Mouse (Mus musculus): ENCODE results near the gene Trim2. TPM values are rescaled to one million over a fixed set of nuclear protein-coding genes. Genes with fewer than 3 reads are reported as not detected.

The Trim2 gene
- polyA plus RNA-seq, 1 experiment from 2014 or later = 9.3 TPM

DNA sequence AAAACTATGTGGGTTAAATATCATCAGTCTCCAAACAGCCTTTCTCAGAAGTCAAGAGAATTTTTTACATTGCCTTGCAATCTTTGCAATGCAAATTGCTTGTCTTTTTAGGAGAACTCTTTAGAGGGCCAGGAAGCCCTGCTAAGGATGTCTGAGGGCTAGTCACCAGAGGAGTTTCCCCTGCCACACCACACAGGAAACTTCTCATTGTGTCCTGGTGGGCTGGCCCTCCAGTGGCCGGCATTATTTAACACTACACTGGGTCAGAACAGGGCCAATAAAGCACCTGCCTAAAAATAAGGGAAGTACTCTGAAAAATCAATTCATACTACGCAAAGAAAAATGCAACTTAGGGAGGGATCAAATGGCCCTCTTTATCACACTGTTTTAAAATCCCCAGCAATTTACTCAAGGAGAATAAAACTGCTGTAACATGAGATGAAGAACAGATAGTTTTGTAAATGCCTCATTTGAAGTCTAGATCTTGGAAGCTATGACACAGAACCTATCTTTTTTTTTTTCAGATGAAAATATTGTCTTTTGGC, 87.4 kb downstream of the Trim2 start:
- Histone ChIP-seq H3K36me3 (ENCODE audit: control insufficient read depth, insufficient read depth, low read length) (no peaks in the 10 kb centered on the region), H3K27me3 (ENCODE audit: control insufficient read depth, insufficient read depth, low read length) (no peaks in the 10 kb centered on the region; the same call in 1 of the 2 replicates), H3K27ac (replicated peaks in 1 of 2; ENCODE audit: control insufficient read depth in 1 of 2, insufficient read depth in 1 of 2, low read depth in 2 of 2, low read length in 2 of 2) (no peak overlapping the region), H3K9ac (ENCODE audit: low read length) (no peak overlapping the region), H3K4me1 (ENCODE audit: control insufficient read depth in 2 of 2, insufficient read depth in 2 of 2, low read length in 2 of 2) (peaks cover 2 to 10% of the 10 kb centered on the region in 2 experiments; a peak in 1 of 4 replicates), H3K4me3 (ENCODE audit: control insufficient read depth in 1 of 2, insufficient read depth in 1 of 2, low read depth in 1 of 2, low read length in 2 of 2) (no peak overlapping the region), H3K4me2 (ENCODE audit: low read length) (no peak overlapping the region), H3K9me3 (ENCODE audit: control insufficient read depth, low read length) (no peaks in the 10 kb centered on the region)
- no peak for ATAC-seq (ENCODE audit: insufficient number of reproducible peaks, insufficient read depth, low FRiP score, low read depth)
- 32% methylated on average over 2 of the region's 2 CpGs for WGBS

DNA sequence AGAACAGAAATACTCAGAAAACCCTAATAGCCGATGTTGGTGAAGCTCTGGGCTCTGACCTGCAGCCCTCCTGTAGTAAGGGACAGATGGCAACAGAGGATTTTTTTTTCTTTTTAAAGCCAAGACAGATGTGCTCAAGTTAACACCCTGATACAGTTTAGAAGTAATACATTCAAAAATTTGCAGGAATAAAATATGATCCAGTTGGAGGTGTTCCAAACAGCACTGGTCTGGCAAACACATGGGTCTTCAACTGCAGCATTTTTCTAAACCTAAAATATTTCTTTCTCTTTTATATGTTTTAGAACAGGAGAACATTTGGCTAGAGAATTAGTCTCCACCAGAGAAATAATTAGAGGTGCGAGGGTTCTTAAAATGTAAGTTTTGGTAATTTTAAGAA, 88.2 kb downstream of the Trim2 start:
- Histone ChIP-seq H3K9me3 (ENCODE audit: control insufficient read depth, low read length) (no peaks in the 10 kb centered on the region), H3K4me2 (ENCODE audit: low read length) (no peak overlapping the region), H3K27ac (replicated peaks in 1 of 2; ENCODE audit: control insufficient read depth in 1 of 2, insufficient read depth in 1 of 2, low read depth in 2 of 2, low read length in 2 of 2) (no peak overlapping the region), H3K36me3 (ENCODE audit: control insufficient read depth, insufficient read depth, low read length) (no peaks in the 10 kb centered on the region), H3K4me1 (ENCODE audit: control insufficient read depth in 2 of 2, insufficient read depth in 2 of 2, low read length in 2 of 2) (peaks cover 2 to 10% of the 10 kb centered on the region in 2 experiments; a peak in 1 of 4 replicates), H3K9ac (ENCODE audit: low read length) (no peak overlapping the region), H3K27me3 (ENCODE audit: control insufficient read depth, insufficient read depth, low read length) (no peaks in the 10 kb centered on the region; the same call in 1 of the 2 replicates), H3K4me3 (ENCODE audit: control insufficient read depth in 1 of 2, insufficient read depth in 1 of 2, low read depth in 1 of 2, low read length in 2 of 2) (no peak overlapping the region)
- WGBS = 78% methylated on average over 2 of the region's 2 CpGs
- ATAC-seq (ENCODE audit: insufficient number of reproducible peaks, insufficient read depth, low FRiP score, low read depth) = no peak

DNA sequence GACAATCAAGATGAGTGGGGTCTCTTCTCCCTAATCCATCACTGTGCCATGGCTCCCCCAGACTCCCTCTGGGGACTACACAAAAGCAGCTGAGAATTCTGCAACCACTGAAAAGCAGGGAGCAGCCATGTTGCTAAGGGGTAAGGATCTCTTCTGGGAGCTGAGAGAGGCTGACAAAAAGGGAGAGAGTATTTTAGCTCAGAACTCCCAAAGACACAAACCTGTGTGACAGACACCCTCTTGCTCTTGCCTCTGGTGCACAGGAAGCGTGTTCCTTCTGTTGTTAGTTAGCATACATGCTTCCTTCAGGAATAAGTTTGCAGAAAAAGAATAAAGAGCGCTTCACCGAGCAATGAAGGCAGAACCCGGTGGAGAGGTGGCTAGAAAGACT, 88.7 kb downstream of the Trim2 start:
- 56% methylated on average over 4 of the region's 4 CpGs for WGBS
- Histone ChIP-seq H3K9me3 (ENCODE audit: control insufficient read depth, low read length) (no peaks in the 10 kb centered on the region), H3K9ac (ENCODE audit: low read length) (no peak overlapping the region), H3K4me3 (ENCODE audit: control insufficient read depth in 1 of 2, insufficient read depth in 1 of 2, low read depth in 1 of 2, low read length in 2 of 2) (no peak overlapping the region), H3K4me1 (ENCODE audit: control insufficient read depth in 2 of 2, insufficient read depth in 2 of 2, low read length in 2 of 2) (peaks cover 2 to 10% of the 10 kb centered on the region in 2 experiments; a peak in 1 of 4 replicates), H3K27ac (replicated peaks in 1 of 2; ENCODE audit: control insufficient read depth in 1 of 2, insufficient read depth in 1 of 2, low read depth in 2 of 2, low read length in 2 of 2) (no peak overlapping the region), H3K27me3 (ENCODE audit: control insufficient read depth, insufficient read depth, low read length) (no peaks in the 10 kb centered on the region; the same call in 1 of the 2 replicates), H3K4me2 (ENCODE audit: low read length) (no peak overlapping the region), H3K36me3 (ENCODE audit: control insufficient read depth, insufficient read depth, low read length) (no peaks in the 10 kb centered on the region)
- no peak for ATAC-seq (ENCODE audit: insufficient number of reproducible peaks, insufficient read depth, low FRiP score, low read depth)

DNA sequence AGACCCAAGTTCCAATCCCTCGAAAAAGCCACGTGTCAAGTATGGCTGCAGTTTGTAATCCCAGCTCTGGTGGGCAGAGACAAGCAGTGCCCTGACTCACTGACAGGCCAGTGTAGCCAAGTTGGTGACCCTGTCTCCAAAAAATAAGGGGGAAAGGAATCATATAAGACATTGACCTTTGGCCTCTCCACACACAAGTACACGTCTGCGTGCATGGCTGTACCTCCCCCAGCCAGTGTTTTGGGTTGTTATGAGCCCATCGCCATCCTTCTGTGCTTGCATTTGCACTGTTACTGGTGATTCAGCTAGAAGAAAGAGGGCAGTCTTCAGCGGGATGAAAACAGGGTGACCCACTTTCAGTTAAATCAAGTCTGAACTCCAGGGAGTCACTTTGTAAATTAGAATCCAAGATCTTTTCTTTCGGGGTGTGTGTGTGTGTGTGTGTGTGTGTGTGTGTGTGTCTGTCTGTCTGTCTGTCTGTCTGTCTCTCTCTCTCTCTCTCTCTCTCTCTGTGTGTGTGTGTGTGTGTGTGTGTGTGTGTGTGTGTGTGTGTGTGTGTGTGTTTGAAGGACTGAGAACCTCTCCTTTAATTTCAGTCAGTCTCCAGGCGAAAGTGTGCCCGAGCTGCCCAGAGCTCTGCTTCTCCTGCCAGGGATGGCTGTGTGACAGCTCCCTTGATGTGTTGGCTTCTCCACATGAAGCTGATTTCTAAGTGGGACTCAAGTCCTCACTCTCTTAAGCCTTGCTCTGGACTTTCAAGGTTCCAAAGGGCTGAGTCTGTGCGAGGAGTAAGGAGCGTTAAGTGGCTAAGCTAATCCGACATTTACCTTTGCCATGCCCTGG, 89.3 kb downstream of the Trim2 start:
- H3K4me2 ChIP-seq (ENCODE audit: low read length) = no peak overlapping the region
- H3K27me3 ChIP-seq (ENCODE audit: control insufficient read depth, insufficient read depth, low read length) = no peaks in the 10 kb centered on the region; the same call in 1 of the 2 replicates
- no peaks in the 10 kb centered on the region for H3K9me3 ChIP-seq (ENCODE audit: control insufficient read depth, low read length)
- no peaks in the 10 kb centered on the region for H3K36me3 ChIP-seq (ENCODE audit: control insufficient read depth, insufficient read depth, low read length)
- no peak for ATAC-seq (ENCODE audit: insufficient number of reproducible peaks, insufficient read depth, low FRiP score, low read depth)
- peaks cover 2 to 10% of the 10 kb centered on the region in 2 experiments; a peak in 1 of 4 replicates for H3K4me1 ChIP-seq (ENCODE audit: control insufficient read depth in 2 of 2, insufficient read depth in 2 of 2, low read length in 2 of 2)
- 69% methylated on average over 12 of the region's 12 CpGs for WGBS
- no peak overlapping the region for H3K9ac ChIP-seq (ENCODE audit: low read length)
- H3K4me3 ChIP-seq (ENCODE audit: control insufficient read depth in 1 of 2, insufficient read depth in 1 of 2, low read depth in 1 of 2, low read length in 2 of 2) = no peak overlapping the region
- no peak overlapping the region for H3K27ac ChIP-seq (replicated peaks in 1 of 2; ENCODE audit: control insufficient read depth in 1 of 2, insufficient read depth in 1 of 2, low read depth in 2 of 2, low read length in 2 of 2)

DNA sequence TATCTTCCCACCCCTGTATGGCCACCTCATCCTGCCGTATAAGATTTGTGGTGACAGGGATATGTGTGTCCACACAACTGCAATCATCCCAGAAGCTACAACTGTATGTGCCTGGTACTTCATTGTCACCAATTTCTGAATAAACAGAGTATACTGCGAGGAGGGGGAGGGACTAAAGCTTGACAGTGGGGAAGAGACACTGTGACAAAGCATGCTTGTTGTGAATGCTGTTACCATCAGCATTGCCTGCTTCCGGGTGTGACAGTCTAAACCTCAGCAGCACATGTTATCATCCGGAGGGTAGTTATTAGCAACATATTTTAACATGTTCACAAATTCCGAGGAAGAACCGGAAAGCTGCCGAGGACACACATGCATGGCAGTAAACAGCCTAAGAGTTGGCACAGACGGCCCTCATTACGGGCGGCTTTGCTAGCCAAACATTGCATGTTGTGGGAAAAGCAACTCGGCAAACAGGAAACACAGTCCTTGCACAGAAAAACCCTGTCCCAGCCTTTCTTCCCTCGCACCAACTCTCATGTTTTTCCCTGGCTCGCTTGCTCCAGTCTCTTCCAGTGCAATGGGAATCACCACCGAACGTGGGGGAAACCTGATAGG, 90.8 kb downstream of the Trim2 start:
- 79% methylated on average over 15 of the region's 15 CpGs for WGBS
- peaks cover 2 to 7% of the 10 kb centered on the region in 2 experiments; a peak in 1 of 4 replicates for H3K4me1 ChIP-seq (ENCODE audit: control insufficient read depth in 2 of 2, insufficient read depth in 2 of 2, low read length in 2 of 2)
- H3K4me2 ChIP-seq (ENCODE audit: low read length) = no peak overlapping the region
- no peak overlapping the region for H3K9ac ChIP-seq (ENCODE audit: low read length)
- no peak overlapping the region for H3K27ac ChIP-seq (replicated peaks in 1 of 2; ENCODE audit: control insufficient read depth in 1 of 2, insufficient read depth in 1 of 2, low read depth in 2 of 2, low read length in 2 of 2)
- no peak for ATAC-seq (ENCODE audit: insufficient number of reproducible peaks, insufficient read depth, low FRiP score, low read depth)
- no peaks in the 10 kb centered on the region for H3K36me3 ChIP-seq (ENCODE audit: control insufficient read depth, insufficient read depth, low read length)
- H3K4me3 ChIP-seq (ENCODE audit: control insufficient read depth in 1 of 2, insufficient read depth in 1 of 2, low read depth in 1 of 2, low read length in 2 of 2) = no peak overlapping the region
- no peaks in the 10 kb centered on the region; the same call in 1 of the 2 replicates for H3K27me3 ChIP-seq (ENCODE audit: control insufficient read depth, insufficient read depth, low read length)
- no peaks in the 10 kb centered on the region for H3K9me3 ChIP-seq (ENCODE audit: control insufficient read depth, low read length)

DNA sequence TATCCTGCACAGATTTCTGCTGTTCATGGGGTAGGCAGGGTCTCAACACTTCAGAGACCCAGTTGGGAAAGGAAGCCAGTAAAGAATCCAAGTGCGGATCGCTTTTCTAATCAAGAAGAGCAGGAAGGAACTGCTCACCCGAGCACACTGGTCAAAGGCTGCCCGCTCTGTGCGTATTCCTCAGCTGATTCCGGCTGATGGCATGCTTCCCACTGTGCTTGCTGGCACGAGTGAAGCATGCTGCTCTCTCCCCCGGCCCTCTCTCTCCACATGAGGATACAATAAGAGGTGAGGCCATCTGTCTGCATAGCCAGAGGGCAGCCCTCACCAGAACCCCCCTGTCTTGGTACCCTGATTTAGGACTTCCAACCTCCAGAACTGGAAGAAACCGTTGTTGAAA, 91.4 kb downstream of the Trim2 start:
- 66% methylated on average over 9 of the region's 9 CpGs for WGBS
- no peak for ATAC-seq (ENCODE audit: insufficient number of reproducible peaks, insufficient read depth, low FRiP score, low read depth)
- H3K9me3 ChIP-seq (ENCODE audit: control insufficient read depth, low read length) = no peaks in the 10 kb centered on the region
- no peak overlapping the region for H3K4me3 ChIP-seq (ENCODE audit: control insufficient read depth in 1 of 2, insufficient read depth in 1 of 2, low read depth in 1 of 2, low read length in 2 of 2)
- H3K4me2 ChIP-seq (ENCODE audit: low read length) = no peak overlapping the region
- H3K9ac ChIP-seq (ENCODE audit: low read length) = no peak overlapping the region
- no peak overlapping the region for H3K27ac ChIP-seq (replicated peaks in 1 of 2; ENCODE audit: control insufficient read depth in 1 of 2, insufficient read depth in 1 of 2, low read depth in 2 of 2, low read length in 2 of 2)
- peaks cover under 1 to 7% of the 10 kb centered on the region in 2 experiments; a peak in 1 of 4 replicates for H3K4me1 ChIP-seq (ENCODE audit: control insufficient read depth in 2 of 2, insufficient read depth in 2 of 2, low read length in 2 of 2)
- no peaks in the 10 kb centered on the region for H3K36me3 ChIP-seq (ENCODE audit: control insufficient read depth, insufficient read depth, low read length)
- H3K27me3 ChIP-seq (ENCODE audit: control insufficient read depth, insufficient read depth, low read length) = no peaks in the 10 kb centered on the region; the same call in 1 of the 2 replicates

DNA sequence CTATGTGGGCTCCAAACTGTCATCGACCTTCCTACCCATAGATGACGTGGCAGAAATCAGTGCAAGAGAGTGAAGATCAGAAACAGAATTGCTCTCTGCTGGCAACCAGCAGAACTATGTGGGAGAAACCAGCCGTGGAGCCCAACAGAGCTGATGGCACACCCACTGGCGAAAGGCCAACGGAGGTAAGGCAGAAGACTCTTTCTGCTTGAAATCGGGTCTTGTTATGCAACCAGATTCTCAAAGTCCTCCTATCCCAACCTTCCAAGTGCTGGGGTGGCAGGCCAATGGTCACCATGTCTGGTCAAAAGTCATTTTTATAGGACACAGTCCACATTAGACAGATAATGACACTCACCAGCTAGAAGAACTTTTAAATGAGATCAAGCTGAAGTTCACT, 92.2 kb downstream of the Trim2 start:
- ATAC-seq (ENCODE audit: insufficient number of reproducible peaks, insufficient read depth, low FRiP score, low read depth) = no peak
- WGBS = 77% methylated on average over 6 of the region's 6 CpGs
- Histone ChIP-seq H3K4me1 (ENCODE audit: control insufficient read depth in 2 of 2, insufficient read depth in 2 of 2, low read length in 2 of 2) (no peaks in the 10 kb centered on the region), H3K9ac (ENCODE audit: low read length) (no peak overlapping the region), H3K9me3 (ENCODE audit: control insufficient read depth, low read length) (no peaks in the 10 kb centered on the region), H3K27me3 (ENCODE audit: control insufficient read depth, insufficient read depth, low read length) (no peaks in the 10 kb centered on the region), H3K36me3 (ENCODE audit: control insufficient read depth, insufficient read depth, low read length) (no peaks in the 10 kb centered on the region), H3K4me3 (ENCODE audit: control insufficient read depth in 1 of 2, insufficient read depth in 1 of 2, low read depth in 1 of 2, low read length in 2 of 2) (no peak overlapping the region), H3K27ac (replicated peaks in 1 of 2; ENCODE audit: control insufficient read depth in 1 of 2, insufficient read depth in 1 of 2, low read depth in 2 of 2, low read length in 2 of 2) (no peak overlapping the region), H3K4me2 (ENCODE audit: low read length) (no peak overlapping the region)
